In genomic region chr7:98579731-98580130, GRCm38 (mm10) we compare ENCODE assay signal across 24 mouse cellular contexts.
DNase-seq lines count a peak whose midpoint lies in the region; TF ChIP-seq lines count a peak whose summit lies in the region.
"Had no signal": no experiment of that assay in that cellular context is flagged by ENCODE, and none has a peak within 500 bp of the region (broad histone marks: within the 10 kb centered on the region; RNA-seq: fewer than 3 reads in every experiment).

No protein-coding gene starts in this region.

- H3K36me3 ChIP-seq in kidney, adult 2 months (ENCODE audit: control insufficient read depth, insufficient read depth, low read length) = no peaks in the 10 kb centered on the region
- H3K36me3 ChIP-seq in thymus, adult 2 months (ENCODE audit: control insufficient read depth, insufficient read depth, low read length) = no peaks in the 10 kb centered on the region
- H3K36me3 ChIP-seq: forebrain, embryonic 10.5 days; heart, embryonic 12.5 days; heart, embryonic 15.5 days; hindbrain, embryonic 10.5 days; hindbrain, embryonic 13.5 days had no signal

- H3K27me3 ChIP-seq in kidney, adult 2 months (replicated peaks; ENCODE audit: control insufficient read depth, insufficient read depth, low read length) = no peaks in the 10 kb centered on the region
- H3K27me3 ChIP-seq in thymus, adult 2 months (ENCODE audit: control insufficient read depth, insufficient read depth, low read length) = no peaks in the 10 kb centered on the region
- H3K27me3 ChIP-seq: forebrain, embryonic 13.5 days; heart, embryonic 12.5 days; heart, embryonic 15.5 days; hindbrain, embryonic 13.5 days had no signal

- 65% methylated on average over 6 of the region's 6 CpGs for WGBS in kidney, adult 2 months
- 78% methylated on average over 6 of the region's 6 CpGs for WGBS in thymus, adult 2 months

- no peaks in the 10 kb centered on the region for H3K4me1 ChIP-seq in kidney, adult 2 months (ENCODE audit: control insufficient read depth, insufficient read depth, low read length)
- H3K4me1 ChIP-seq in thymus, adult 2 months (replicated peaks; ENCODE audit: control insufficient read depth, insufficient read depth, low read length) = peaks cover 15% of the 10 kb centered on the region
- H3K4me1 ChIP-seq: forebrain, embryonic 10.5 days; forebrain, embryonic 13.5 days; heart, embryonic 12.5 days; hindbrain, embryonic 13.5 days had no signal

- peak overlapping the region; percentile 21; the same call in 1 of the 2 replicates for H3K27ac ChIP-seq in kidney, adult 2 months (ENCODE audit: insufficient read depth, low read depth, low read length)
- H3K27ac ChIP-seq in thymus, adult 2 months (ENCODE audit: control insufficient read depth, insufficient read depth, low read length) = no peak overlapping the region
- H3K27ac ChIP-seq: forebrain, embryonic 10.5 days; forebrain, embryonic 13.5 days; gastrocnemius, adult 2 months; heart, embryonic 15.5 days; hindbrain, embryonic 10.5 days; hindbrain, embryonic 13.5 days had no signal

- peak; percentile 79 for DNase-seq in heart, adult 11 months
- DNase-seq in heart, adult 9 months (ENCODE audit: low spot score in 2 of 2) = no peak
- no peak for DNase-seq in kidney, adult 2 months
- no peak for DNase-seq in kidney, adult 18-20 months
- DNase-seq in thymus, postnatal 4 days = peak; percentile 5
- no peak for DNase-seq in thymus, adult 2 months
- no peak for DNase-seq in B cell, adult 2 months
- DNase-seq in thymus, postnatal 0 days (ENCODE audit: low spot score) = no peak
- DNase-seq: adrenal gland, adult 8-10 months; adrenal gland, postnatal 25 days; cerebellum, adult 18-20 months; cerebellum, adult 9-10 months; cerebellum, postnatal 14 days; gastrocnemius, adult 2 months; gastrocnemius, postnatal 14 days; heart, adult 18-20 months; heart, postnatal 10 days; heart, postnatal 36 days had no signal

- no peak overlapping the region for H3K4me3 ChIP-seq in kidney, adult 2 months (ENCODE audit: insufficient read depth, low read depth, low read length)
- H3K4me3 ChIP-seq in thymus, adult 2 months (ENCODE audit: control insufficient read depth, insufficient read depth, low read length) = no peak overlapping the region
- H3K4me3 ChIP-seq: forebrain, embryonic 10.5 days; forebrain, embryonic 13.5 days; gastrocnemius, adult 2 months; heart, embryonic 12.5 days; heart, embryonic 15.5 days; hindbrain, embryonic 10.5 days; hindbrain, embryonic 13.5 days had no signal

- TF ChIP-seq CTCF in kidney, adult 2 months (conservative IDR thresholded peaks at IDR 0.05; ENCODE audit: insufficient read depth, insufficient read length, low read depth, low read length) = no peak
- no peak for TF ChIP-seq CTCF in thymus, adult 2 months (IDR thresholded peaks at IDR 0.05; ENCODE audit: borderline replicate concordance, control insufficient read depth, extremely low read depth, insufficient read depth, low read length, poor library complexity)

- no peak for TF ChIP-seq POLR2A in kidney, adult 2 months (IDR thresholded peaks at IDR 0.05; ENCODE audit: low read depth, low read length)
- TF ChIP-seq POLR2A in thymus, adult 2 months (IDR thresholded peaks at IDR 0.05; ENCODE audit: control insufficient read depth, extremely low read depth, insufficient read depth, low read length, poor library complexity) = no peak

Comparison
In these comparisons a context has a peak if more than half of its experiments do, and no peak if none do; other contexts are left out.
1. DNase-seq: peak in heart, adult 11 months (single experiment) and thymus, postnatal 4 days (single experiment); none in heart, adult 9 months (0 of 2), kidney, adult 2 months (single experiment), kidney, adult 18-20 months (single experiment), thymus, adult 2 months (single experiment), B cell, adult 2 months (0 of 2) and thymus, postnatal 0 days (single experiment).